Mouse (Mus musculus) mouse embryonic stem cell (cell line): Measurements from ENCODE around the gene Igsf9.

Source experiments
- in situ Hi-C, 2 experiments: fragments of 300-500 bp; cut with MboI; formaldehyde crosslinking; loops; 1 replicate in 1 of 2; 3 replicates in 1 of 2; pipeline ENCODE4 v1.14.3; 2019 to 2020; ENCODE audit warnings: low sequenced_read_pairs in 2 of 2, low pct_unique_long_range_greater_than_20kb in 1 of 2, mixed read lengths in 1 of 2; ENCODE audit not compliant: unreplicated experiment in 1 of 2

Igsf9 gene

GRCm38 (mm10) chr1:172507701-172508100 lies 26.1 kb downstream of the Igsf9 start:
- in situ Hi-C loops: no loop called here

DNA sequence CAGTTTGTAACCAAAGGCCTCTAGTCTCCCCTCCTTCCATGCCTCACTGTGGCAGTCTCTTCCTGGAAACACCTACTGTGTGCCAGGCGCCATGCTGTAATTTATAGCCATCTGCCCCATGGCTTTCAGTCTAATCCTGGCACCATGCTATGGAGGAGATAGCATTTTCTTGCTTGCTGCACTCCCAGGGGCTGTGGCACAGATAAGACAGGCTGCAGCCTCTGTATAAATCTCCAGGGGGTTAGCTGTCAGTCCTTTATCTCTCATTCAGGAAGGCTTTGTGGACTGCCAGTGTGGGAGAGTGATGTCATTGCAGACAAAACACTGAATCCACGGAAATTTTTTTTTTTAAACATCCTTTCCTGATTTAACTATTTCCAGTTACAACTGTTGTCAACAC lies 26.6 kb downstream of the Igsf9 start:
- in situ Hi-C loops: no loop called here

DNA sequence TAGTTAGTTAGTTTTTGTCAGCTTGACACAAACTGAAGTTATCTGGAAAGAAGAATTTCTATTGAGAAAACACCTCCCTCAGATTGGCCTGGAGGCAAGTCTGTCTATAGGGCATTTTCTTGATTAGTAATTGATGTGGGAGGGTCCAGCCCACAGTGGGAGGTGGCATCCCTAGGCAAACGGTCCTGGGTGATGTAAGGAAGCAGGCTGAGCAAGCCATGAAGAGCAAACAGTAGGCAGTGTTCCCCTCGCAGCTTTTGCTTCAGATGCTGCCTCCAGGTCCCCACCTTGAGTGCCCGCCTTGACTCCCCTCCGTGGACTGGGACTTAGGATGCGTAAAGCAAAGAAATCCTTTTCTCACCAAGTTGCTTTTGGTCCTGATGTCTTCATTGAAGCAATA lies 27.6 kb downstream of the Igsf9 start:
- in situ Hi-C loops: no loop called here

- in situ Hi-C loops: no loop called here
These were observed 28.4 kb downstream of the Igsf9 start for GRCm38 (mm10) chr1:172509983-172510382.

GRCm38 (mm10) chr1:172510421-172510972 lies 28.9 kb downstream of the Igsf9 start:
- in situ Hi-C loops: no loop called here

DNA sequence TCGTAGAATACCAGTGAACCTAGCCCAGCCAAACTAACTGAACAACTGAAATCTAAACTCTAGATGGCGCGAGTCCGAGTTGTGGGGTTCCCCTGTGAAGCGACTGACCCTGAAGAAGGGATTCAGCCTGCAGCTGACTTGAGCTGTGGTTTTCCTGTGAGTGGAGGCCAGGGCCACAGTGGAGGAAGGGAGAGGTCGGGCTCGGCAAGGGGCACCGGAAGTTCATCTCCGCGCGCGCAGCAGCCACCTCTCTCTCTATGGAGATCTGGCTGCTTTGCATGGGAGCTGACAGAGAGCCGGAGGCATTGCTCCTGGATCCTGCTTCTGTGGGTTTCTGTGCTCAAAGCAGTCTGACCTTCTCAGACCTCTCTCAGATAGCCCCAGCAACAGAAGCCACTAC lies 31.4 kb downstream of the Igsf9 start:
- in situ Hi-C loops: no loop called here

DNA sequence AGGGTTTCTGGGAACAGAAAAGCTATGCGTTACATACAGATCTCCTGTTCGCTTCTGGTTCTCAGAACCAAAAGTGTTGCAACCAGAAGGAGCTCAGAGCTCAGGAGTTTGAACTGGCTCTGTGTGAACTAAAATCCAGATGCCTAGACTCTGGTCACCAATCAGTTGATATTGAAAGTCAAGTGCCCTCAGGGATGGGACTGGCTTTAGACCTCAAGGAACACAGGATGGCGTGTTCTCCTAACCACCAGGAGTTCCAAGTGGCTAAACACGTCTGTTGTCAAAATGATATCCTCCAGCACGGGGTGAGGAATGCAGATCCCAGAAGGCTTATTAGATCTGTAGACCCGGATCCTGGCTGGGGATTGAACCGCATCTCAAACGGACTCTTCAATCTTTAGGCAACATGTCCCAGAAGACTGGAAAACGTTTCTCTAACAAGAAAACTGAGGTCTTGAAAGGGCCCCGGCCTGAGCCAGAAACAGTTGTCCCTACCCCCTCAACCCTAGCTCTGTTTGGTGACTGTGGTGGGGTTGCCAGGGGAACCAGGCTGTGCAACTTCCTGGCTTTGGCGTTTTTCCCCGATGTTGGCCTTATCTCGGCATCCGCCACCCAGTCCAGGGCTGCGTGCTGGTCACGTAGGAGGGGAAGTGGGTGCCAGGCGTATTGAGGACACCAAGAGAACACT lies 32.1 kb downstream of the Igsf9 start:
- in situ Hi-C loops: no loop called here

GRCm38 (mm10) chr1:172514213-172514529 lies 32.6 kb downstream of the Igsf9 start:
- in situ Hi-C loops: no loop called here

- in situ Hi-C loops: no loop called here
These were observed 33.1 kb downstream of the Igsf9 start for GRCm38 (mm10) chr1:172514551-172515268.

DNA sequence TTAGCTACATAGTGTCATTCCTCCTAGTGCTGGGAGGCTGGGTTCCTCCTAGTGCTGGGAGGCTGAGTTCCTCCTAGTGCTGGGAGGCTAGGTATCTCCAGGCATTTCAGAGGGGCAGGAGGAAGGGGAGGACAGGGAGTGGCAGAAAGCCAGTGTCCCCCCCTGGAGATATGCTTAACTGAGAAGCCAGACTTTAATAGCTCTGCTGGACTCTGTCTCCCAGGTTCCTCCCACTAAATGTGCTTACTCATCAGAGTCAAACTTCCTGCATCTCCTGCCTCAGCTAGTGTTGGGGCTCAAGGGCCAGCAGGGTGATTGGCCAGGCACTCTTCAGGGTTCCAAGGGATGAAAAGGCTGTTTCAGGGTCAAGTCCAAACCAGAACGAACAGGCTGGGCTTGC lies 33.8 kb downstream of the Igsf9 start:
- in situ Hi-C loops: no loop called here

GRCm38 (mm10) chr1:172518013-172518412 lies 36.4 kb downstream of the Igsf9 start:
- in situ Hi-C loops: no loop called here

GRCm38 (mm10) chr1:172519644-172520043 lies 38.1 kb downstream of the Igsf9 start:
- in situ Hi-C loops: loop anchor here in 1 of 2 experiments (10.0 kb wide), 1 partner anchor 115 kb away; the partner anchor contains the start of gene Dusp23

DNA sequence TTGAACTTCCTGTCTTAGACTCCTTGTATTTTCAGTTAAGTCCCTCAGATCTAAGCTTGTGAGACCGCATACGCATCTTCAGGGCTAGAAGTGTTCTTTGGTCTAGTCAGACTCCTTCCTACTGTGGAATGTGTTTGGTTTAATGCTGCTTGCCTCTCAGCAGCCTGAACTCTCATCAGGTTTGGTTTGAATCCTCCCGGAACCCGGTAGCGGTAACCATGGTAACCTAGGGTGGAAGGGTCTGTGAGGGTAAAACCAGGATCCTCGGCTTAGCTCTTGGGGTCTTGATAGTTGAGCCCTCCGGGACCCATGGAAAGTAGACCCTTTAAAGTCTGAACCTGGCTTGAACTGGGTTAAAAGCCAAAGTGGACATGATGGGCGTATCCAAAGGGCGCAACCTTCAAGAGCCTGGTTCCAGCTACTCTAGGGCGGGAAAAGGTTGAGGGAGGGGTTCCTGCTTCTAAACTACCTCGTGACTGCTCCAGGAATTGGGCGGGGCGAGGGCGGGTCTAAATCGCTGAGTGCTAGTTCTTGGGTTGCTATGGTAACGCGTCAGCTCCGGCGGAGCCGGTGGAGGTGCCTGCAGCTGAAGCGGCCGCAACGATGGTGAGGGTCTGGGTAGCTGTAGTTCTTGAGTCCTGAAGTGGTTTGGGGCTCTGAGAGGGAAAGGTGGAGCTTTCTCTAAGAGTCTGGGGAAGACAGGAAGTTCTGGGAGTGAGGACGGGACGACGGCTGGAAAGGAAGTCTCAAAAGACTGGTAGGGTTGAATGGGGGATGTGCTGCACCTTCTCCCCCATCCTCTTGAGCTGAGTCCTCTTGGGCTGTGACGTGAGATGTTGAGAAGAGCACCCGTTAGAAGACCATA lies 39.2 kb downstream of the Igsf9 start, which contains the start of gene Cfap45:
Gene Cfap45 (plus strand): TSS at position 226 of the 865 bp plus-strand sequence.
- in situ Hi-C loops: loop anchor here in 1 of 2 experiments (10.0 kb wide), 1 partner anchor 114 kb away; the partner anchor contains the start of gene Dusp23

GRCm38 (mm10) chr1:172522524-172522923 lies 40.9 kb downstream of the Igsf9 start:
- in situ Hi-C loops: loop anchor here in 1 of 2 experiments (10.0 kb wide), 1 partner anchor 112 kb away; the partner anchor contains the start of gene Dusp23

- in situ Hi-C loops: loop anchor here in 1 of 2 experiments (10.0 kb wide), 1 partner anchor 111 kb away; the partner anchor contains the start of gene Dusp23
These were observed 42.1 kb downstream of the Igsf9 start for GRCm38 (mm10) chr1:172523699-172524101.

- in situ Hi-C loops: loop anchor here in 1 of 2 experiments (10.0 kb wide), 1 partner anchor 110 kb away; the partner anchor contains the start of gene Dusp23
These were observed 43.6 kb downstream of the Igsf9 start for GRCm38 (mm10) chr1:172525027-172525764.

GRCm38 (mm10) chr1:172525971-172526370 lies 44.4 kb downstream of the Igsf9 start:
- in situ Hi-C loops: loop anchor here in 1 of 2 experiments (10.0 kb wide), 1 partner anchor 109 kb away; the partner anchor contains the start of gene Dusp23
